Mouse (Mus musculus) T-helper 17 cell (primary cell): ENCODE measurements at regions not wholly inside any gene's neighbourhood (a gene's known extent, or its start where the extent isn't known, plus 50 kb on each side); places are given as distances from the start of the nearest gene placed in this dataset.

ENCODE experiments used
- in situ Hi-C, 2 experiments: fragments of 300-600 bp; cut with MboI, MseI; formaldehyde crosslinking; loops; 1 replicate in 1 of 2; 2 replicates in 1 of 2; pipeline ENCODE4 v1.15.1; 2025; ENCODE audit warnings: high pct_unique_total_duplicates in 2 of 2

DNA sequence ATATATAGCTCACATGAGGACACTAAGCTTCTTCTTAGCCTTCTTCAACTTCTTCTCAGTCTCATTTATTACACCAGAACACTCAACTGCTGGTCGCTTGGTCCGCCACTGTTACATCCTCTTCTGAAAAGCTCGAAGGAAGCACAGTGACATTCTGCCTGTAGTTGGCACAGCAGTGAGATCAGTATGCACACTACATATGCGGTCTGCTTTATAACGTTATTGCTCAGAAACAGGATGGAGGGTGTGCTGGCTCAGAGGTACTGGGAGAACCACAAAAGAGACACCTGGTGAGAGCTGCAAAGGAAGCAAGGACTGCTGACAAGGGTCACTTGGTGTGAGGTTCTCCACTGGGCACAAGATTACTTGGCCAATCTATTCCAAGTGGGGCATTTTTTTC is 179.5 kb downstream of the Ets1 start:
- in situ Hi-C loops: loop anchor here in 1 of 2 experiments (5.0 kb wide), 2 partner anchors 52 to 53 kb away; no protein-coding TSS in a partner anchor

DNA sequence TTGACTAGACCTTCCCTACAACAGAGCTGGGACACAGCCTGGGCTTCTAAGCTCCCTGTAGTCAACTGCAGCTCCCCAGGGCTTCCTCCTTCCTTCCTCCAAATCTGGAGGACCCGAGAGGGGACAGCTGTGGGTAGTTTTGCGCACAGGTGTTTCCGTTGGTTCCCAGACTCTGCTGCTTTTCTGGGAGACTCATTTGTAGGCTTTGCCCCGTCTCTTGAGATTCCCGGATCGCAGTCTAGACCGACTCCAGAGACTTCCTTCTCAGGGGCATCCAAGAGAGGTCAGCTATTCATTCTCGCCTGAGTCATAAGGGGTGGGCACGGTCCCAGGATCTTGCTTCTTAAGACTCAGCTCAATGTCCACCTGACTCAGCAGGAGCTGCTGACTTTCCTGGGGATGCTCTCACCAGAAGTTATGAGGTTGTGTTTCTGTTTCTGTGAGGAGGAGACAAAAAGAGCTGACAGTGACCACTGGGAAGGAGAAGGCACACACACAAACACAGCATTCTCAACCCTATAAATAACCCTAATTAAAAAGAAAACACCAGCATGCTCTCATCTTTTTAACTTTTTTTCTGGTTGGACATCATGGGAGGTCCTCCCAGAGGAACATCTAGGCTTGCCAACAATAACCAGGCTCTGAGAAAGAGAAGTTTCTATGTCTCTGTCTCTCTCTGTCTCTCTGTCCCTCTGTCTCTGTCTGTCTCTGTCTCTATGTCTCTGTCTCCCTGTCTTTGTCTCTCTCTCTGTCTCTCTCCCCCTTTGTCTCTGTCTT is 180.8 kb downstream of the Ets1 start:
- in situ Hi-C loops: loop anchor here in 1 of 2 experiments (5.0 kb wide), 2 partner anchors 50 to 55 kb away; no protein-coding TSS in a partner anchor

DNA sequence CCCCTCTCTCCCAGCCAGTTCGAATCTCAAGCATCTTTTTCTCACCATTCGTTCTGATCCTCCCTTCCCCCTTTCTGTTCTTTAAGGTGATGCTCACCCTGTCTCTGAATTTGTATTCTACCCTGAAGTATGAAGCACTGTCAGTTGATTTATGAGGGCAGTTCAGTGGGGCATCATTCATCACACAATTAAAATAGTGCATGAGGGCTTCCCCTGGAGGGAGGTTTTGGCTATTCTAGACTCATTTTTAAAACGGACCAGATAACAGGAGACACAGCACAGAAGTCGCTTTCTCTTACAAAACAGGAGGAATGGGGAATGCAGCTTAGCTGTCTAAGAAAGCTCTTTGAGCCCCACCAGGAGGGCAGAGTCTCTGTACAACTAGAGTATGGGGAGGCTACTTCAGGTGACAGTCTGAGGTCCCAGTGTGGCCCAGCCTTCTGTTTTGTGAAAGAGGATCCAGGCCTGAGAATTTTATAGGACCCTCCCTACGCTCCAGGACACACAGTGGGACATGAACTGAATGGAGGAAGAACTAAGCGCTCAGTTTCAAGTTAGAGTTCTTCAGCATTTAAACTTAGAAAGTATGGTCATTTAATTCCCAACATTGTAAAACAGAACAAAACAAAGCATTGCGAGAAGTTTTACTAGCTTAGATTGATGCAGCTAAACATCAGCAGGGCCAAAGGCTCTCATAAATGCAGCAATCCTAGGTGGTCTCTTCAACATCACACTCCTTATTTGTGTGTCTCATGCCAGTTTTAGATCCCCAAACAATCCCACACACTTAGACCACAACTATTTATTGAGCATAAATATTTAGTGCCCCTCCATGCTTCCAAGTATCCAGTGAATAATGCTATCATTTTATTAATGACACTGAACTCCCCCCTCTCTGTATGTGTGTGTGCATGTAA is 181.7 kb downstream of the Ets1 start:
- in situ Hi-C loops: loop anchor here in 1 of 2 experiments (5.0 kb wide), 2 partner anchors 50 to 55 kb away; no protein-coding TSS in a partner anchor

DNA sequence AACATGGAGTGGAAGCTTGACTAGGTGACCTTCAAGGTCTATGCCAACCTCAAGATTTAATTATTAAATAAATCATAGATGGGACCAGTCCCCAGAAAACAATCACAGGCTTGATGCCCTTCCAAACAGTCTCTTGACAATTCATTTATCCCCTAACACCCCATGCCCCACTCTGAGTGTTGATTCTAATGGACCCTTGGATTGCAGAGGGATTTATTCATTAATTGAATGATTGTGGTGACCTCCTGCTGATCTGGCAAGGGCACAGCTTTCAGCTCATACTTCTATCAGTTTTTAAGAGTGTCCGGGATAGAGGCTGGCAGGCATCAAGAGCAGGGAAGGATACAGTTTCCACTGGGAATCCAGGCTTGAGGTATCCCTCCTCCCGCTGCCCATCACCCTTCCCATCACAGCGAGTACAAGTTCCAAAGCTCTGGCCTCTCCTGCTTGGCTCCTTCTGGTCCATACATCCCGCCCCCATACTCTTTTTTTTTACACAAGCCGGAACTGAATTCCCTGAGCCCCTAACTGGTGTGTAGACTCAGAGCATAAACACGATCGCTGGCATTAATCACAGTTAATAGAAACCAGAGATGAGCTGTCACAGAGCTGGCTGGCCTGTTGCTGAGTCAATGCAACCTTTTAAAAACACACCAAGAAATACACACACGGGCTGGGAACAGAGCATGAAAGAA is 187.6 kb downstream of the Ets1 start:
- in situ Hi-C loops: no loop called here

DNA sequence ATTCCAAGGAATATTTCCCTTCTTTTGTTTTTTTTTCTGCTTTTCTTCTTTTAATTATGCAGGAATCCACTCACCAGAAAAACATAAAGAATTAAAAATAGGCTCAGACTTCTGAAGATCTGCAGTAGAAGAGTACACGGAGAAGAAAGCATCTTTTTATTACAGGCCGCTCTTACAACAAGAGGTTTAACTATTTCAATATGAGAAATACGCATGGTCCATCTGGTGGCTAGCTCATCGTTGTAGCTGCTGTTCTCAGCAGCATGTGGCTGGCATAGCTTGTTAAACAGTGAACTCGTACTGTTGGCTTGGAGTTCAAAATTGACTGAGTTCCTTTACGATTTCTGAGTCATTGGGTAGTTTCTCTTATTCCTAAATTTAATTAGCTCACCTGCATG is 188.1 kb downstream of the Ets1 start:
- in situ Hi-C loops: no loop called here

DNA sequence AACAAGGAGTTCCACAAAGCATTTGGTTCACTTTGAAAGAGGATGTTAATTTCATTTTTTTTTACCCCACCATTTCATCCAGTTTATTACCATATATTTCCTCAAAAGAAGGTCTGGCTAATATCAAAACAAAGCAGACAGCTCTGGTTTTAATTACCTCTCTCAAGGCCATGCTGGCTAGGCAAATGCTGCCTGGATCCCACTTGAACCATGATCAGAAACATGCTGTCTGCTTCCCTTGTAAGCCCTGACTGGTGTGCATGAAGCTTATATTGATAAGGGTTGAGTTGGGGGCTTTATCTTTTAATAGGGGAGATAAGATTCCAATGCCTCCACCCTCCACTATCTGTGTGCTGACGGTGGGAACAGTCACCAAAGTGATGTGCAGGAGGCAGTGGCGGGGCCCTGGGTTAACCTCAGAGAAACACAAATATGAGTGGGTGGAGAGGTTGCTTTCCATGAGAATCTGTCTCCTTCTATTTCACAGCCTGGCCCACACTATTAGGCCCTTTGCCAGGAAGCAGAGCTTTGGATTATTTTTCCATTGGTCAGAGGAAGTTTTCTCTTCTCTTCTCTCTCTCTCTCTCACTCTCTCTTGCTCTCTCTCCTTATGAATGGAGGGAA is 194.4 kb downstream of the Ets1 start:
- in situ Hi-C loops: loop anchor here in 1 of 2 experiments (10.0 kb wide), 1 partner anchor 1424 kb away; no protein-coding TSS in a partner anchor

DNA sequence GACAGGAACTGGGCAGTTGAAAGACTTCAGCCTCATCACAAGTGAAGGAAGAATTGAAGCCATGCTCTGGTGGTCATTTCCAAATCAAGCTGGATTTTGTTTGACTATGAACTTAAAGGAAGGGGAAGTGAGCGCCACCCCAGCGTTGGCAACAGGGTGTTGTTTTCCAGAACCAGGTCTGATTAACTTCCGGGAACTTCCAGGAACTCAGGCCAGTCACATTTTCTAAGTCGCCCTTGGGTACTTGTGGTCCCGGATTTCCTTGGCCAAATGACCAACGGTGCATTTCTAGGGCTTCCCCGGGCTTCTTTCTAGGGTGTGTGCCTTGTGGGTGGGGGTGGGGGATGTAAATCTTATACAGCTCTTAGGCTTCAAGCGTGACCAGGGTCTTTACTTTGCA is 197.4 kb downstream of the Ets1 start:
- in situ Hi-C loops: loop anchor here in 1 of 2 experiments (10.0 kb wide), 1 partner anchor 1421 kb away; no protein-coding TSS in a partner anchor

DNA sequence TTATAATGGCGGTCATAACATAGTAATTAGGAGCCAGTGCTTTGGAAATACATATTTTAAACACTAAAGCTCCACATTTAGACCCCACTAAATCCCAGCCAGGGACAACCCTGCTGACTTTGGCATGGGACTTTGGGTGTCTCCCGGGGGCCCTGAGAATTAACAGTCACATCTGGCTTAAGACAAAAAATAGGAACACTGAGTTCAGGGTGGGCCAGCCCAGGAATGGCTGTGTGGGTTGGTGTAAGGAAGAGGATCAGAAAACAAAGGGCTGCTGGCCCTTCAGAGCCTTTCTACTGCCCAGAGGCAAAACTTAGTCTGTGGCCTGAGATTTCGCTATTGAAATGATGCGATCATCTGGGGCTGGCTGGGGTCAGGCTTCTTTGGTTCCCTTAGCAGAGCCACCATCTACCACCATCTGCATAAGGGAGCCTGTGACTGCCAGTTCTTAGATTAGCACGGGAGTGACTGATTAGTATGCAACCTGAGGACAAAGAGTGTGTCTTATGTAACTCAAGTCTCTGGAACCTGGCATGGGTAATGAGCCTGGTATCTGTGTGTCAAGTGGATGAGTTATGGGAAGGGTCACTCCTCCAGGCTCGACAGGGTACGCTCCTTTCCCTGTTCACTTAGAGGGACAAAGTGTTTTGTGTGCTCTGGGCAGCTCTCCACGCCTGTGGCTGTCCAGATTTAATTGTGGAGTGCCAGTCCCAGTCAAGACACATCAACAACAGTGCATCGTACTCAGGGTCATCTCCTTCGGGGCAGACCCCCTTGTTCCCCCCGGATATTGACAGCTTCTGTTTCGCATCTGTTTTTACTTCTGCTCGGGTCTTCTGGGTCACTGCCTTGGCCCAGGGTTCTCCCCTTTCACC is 199.0 kb downstream of the Ets1 start:
- in situ Hi-C loops: loop anchor here in 1 of 2 experiments (10.0 kb wide), 1 partner anchor 1420 kb away; no protein-coding TSS in a partner anchor

DNA sequence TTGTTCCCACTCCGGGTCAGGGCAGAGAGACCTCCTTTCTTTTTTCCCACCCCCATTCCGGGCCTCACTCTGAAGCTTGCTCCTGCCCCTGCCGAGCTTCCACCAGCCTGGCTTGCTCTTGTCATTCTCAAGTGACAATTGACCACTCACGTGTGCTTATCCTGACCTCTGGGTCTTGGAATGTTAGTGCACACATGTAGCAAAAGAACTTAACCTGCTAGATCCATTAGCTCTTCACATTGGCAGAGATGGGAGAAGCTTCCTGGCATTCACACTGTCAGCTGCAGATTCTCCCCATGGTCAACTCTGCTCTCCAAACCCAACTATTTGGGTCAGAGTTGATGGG is 199.6 kb downstream of the Ets1 start:
- in situ Hi-C loops: loop anchor here in 1 of 2 experiments (10.0 kb wide), 1 partner anchor 1419 kb away; no protein-coding TSS in a partner anchor

DNA sequence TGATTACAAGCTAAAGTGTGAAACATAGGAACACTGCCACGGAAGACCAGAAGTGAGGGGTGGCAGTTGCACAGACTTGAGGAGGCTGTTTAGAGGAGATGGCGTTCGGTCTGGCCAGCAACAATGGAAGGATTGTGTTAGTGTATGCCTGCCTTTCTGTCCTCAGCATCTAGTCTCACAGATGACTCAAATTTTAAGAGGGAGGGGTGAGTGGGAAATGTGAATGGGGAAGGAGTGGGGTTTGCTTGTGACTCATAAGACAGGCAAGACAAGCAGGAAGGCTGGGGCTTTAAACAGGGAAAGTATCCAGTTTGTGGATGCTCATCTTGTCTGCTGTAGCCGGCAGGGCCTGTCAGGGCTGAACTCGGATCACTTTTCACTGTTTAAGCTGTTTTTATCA is 200.3 kb downstream of the Ets1 start:
- in situ Hi-C loops: loop anchor here in 1 of 2 experiments (10.0 kb wide), 1 partner anchor 1418 kb away; no protein-coding TSS in a partner anchor

DNA sequence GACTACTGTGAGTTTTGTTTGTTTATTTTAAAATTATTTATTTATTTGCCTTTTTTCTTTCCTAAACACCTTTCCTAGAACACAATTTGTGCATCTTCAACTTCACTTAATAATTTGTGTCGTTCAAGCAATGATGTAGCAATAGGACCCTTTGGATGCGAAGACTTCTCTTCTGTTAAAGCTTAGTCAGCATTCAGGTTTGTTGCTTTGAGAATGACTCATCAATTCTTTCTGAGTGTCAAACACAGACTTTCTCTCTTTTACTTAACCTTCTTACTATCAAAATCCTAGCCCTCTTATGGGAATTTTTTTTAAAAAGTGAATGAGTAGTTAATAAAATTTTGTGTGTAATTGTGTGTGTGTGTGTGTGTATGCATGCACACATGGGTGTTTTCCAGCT is 211.3 kb downstream of the Ets1 start:
- in situ Hi-C loops: no loop called here

DNA sequence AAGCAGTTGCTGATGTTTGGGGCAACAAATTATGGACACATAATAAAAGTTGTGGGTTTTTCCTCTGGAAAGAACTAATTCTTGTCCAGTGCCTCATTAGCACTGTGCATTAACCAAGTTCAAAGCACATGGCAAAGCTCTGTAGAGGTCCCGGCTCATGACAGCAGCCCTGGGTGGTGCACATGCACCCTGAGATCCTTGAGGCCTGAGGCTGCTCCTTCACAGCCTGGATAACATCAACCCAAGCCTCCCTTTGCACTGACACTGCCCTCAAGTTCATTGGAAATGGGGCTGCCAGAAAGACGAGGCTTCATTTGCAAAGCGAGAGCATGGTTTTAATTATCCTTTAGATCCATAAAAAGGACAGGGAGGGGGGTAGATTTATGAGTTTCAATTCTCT is 216.3 kb downstream of the Ets1 start:
- in situ Hi-C loops: no loop called here

DNA sequence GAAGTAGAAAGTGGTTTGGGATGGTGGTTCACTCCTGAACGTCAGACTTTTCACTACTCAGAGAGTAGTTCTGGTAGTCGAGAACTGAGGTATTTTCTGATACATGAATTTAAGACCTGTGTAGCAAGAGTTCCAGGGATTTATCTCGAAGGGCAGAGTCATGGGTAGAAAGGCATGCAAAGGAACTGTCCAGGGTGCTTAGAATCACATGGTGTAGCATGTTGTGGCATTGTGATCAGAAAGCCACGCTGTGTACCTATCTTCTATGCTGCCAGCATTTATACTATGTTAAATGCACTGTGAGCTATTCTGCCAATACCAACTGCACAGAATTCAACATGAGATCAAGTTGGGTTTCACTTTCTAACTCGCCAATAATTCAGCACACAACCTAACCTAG is 227.3 kb downstream of the Ets1 start:
- in situ Hi-C loops: no loop called here

DNA sequence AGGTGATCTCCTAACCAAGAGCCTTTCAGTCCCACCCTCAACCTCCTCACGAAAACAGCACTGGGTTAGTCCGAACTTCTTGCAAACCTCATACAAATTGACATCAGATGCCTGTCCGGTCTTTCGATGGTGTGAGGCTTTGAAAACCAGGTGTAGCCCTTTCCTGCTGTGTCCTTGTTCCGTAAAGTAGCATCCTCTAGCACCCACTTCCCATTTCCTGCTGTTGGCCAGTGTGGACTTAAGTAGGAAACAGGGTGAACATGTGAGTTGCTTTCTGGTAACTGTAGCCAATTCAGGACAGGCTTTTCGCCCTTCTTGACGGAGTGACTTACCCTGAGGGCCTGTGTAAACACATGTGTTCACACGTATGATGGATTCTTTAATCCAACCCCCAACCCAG is 232.9 kb downstream of the Ets1 start:
- in situ Hi-C loops: loop anchor here (5.0 kb wide), 2 partner anchors 48 to 52 kb away; no protein-coding TSS in a partner anchor

DNA sequence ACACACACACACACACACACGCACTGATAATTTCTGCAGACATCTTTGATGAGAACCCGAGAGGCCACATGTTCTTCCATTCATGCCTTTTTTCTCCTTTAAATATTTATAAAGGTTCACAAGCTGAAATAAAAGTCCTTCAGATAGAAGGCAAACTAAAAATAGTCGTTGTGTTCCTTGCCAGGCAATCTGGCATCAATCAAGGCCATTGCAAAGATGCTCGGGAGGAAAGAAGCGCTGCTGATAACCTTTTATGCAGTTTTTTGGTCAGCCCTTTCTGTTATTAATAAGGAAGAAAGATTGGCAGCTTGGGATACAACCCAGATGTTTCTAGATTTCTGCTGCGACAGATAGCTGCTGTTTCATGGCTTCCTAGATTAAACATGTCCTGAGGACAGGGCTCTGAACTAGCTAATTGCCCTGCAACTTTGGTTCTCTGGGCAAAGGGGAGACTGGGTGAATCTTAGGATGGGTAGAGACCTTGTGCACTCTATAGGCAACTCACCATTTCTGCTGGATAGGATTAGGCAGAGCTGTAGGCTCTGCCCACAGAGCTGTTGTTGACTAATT is 238.4 kb downstream of the Ets1 start:
- in situ Hi-C loops: no loop called here

DNA sequence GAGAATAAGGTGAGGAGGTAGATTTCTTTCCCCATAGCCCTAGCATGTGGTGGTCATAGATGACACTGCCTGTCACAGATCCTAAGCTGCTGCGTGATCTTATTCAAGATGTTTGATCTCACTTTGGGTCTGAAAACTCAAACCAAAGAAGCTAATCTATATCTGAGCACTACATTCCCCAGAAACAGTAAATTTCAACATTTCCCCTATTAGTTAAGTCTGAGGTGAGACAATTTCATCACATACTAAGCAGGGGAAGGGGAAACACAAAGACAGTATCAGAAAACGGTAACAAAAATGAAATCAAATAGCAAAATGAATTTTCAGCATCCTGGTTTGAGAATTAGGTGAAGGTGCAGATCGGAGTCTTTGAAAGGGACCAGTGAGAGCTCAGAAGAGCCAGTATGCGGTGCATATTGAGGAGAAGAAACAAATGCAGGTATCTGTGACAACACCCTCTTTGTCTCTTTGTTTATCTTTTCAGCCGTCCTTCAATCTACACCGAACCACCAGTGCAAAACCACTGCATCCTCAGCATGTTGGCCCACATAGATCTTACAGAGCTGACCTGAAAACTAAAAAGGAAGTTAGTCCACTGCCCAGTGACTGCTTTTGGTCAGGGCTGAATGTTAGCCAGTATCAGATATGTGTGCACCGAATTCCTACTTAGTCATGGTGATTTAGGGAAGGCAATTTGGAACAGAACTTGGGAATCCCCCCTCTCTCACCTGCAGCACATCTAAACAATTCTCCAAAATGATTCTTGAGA is 247.0 kb downstream of the Ets1 start:
- in situ Hi-C loops: no loop called here

DNA sequence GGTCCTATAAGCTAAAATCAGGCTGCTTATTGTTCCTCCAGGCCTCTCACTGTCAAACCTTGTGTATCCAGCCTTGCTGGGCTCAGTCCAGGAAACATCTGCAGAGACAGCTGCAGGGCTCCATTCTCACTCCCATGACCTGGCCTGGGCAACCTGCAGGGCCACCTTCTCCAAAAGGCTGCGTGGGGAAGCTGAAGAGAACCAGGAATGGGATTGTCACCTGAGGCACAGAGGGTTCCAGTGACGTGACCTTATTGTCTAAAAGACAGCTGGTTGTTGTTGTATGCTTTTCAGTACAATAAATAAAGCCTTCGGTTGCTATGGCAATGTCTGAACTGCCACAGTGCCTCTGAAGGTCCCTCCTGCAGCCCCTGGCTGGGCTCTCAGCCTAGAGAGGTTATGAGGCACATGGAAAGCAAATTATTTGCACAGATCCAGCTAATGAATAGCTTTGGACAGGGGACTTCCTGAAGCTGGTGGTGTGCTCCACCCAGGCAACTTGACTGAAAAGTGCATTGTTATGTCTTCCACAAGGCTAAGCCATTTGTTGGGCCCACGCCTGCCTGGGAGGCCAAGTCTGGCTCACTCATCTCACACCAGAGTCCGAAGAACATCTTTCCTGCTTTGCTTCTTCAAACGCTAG is 250.1 kb downstream of the Ets1 start:
- in situ Hi-C loops: no loop called here

DNA sequence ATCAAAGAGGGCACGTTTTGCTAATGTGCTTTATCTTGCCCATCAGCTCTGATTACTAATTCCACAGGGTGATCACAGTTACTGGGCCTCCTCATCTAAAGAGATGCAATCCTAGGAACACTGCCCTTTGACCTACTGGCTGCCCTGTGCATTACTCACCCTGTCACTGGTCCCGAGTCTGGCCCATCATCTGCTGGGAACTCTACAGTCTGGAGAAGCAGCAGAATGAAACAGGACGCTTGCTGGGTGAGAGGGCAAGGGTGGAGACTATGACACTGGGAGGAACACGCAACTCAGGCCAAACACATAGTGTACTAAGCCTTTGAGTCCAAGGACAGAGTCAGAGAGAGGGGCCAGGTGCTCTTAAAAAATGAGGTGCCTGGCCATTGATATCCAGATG is 263.8 kb downstream of the Ets1 start:
- in situ Hi-C loops: loop anchor here in 1 of 2 experiments (5.0 kb wide), 1 partner anchor 38 kb away; no protein-coding TSS in a partner anchor
